Mouse (Mus musculus): Measurements from ENCODE around the gene 4930402H24Rik.

GRCm38 (mm10) chr2:130743576-130743975 lies 162.6 kb downstream of the 4930402H24Rik start:
- TF ChIP-seq CTCF (IDR thresholded peaks at IDR 0.05; ENCODE audit: extremely low read depth, insufficient read depth, insufficient read length, insufficient replicate concordance) (no peak), POLR2A (IDR thresholded peaks at IDR 0.05; ENCODE audit: low read depth, low read length) (no peak)

Measured in spleen, adult 2 months (tissue).